Mouse (Mus musculus): ENCODE data around the gene Ctnnd1. TPM values are rescaled to one million over a fixed set of nuclear protein-coding genes. Genes with fewer than 3 reads are reported as not detected.

Ctnnd1 gene
- polyA plus RNA-seq, 1 experiment, result 13.2 TPM

GRCm38 (mm10) chr2:84627036-84627435, 23.5 kb downstream of the Ctnnd1 start:
- no peak for TF ChIP-seq GATA1 (IDR thresholded peaks at IDR 0.05; ENCODE audit: low read length)

DNA sequence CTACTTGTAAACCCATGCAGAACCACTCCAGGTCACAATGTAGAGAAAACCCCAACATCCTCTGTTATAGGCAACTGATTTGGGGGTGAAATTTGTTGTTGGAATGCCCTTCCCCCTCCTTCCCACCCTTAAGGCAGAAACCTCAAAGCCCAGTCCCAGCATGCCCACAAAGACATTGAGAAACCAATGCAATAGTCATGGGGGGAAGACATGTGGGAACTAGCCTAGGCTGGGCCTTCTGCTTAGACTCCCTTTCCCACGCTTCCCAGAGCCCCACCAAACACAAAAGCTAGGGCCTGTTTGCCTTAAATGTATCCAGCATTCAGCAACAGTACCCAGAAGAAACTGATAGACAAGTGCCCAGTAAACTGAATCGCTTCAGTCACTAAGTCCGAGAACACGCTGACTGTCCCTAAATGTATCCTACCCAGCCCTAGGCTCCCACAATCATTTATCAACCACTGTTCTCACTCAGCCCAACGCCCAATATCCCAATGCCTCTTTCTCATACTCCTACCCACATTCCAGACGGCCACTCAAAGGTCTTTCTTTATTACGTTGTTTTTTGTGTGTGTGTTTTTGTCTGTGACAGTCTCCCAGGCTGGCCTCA, 24.1 kb downstream of the Ctnnd1 start:
- TF ChIP-seq GATA1 (IDR thresholded peaks at IDR 0.05; ENCODE audit: low read length), result no peak

DNA sequence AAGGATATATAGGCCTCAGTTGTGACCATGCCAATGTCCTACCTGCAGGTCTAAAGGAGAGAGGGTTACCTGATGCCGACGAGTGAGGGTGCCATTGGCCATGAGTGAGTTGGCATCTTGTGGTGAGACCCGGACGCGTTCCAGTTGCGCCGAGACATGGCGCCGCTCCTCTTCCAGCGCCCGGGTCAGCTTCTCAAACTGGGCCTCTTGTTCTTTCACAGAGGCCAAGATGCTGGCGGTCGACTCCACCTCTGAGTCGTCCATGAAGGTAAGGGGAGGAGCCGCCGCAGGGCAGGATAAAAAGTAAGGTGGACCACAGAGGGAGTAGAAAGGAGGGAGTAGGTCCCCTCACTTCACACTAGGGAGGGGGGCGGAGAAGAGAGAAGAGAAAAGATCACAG, 26.4 kb downstream of the Ctnnd1 start:
- no peak for TF ChIP-seq GATA1 (IDR thresholded peaks at IDR 0.05; ENCODE audit: low read length)

GRCm38 (mm10) chr2:84623428-84624119, 27.0 kb downstream of the Ctnnd1 start:
- TF ChIP-seq GATA1 (IDR thresholded peaks at IDR 0.05; ENCODE audit: low read length), result no peak

GRCm38 (mm10) chr2:84622668-84623067, 27.9 kb downstream of the Ctnnd1 start:
- no peak for TF ChIP-seq GATA1 (IDR thresholded peaks at IDR 0.05; ENCODE audit: low read length)

DNA sequence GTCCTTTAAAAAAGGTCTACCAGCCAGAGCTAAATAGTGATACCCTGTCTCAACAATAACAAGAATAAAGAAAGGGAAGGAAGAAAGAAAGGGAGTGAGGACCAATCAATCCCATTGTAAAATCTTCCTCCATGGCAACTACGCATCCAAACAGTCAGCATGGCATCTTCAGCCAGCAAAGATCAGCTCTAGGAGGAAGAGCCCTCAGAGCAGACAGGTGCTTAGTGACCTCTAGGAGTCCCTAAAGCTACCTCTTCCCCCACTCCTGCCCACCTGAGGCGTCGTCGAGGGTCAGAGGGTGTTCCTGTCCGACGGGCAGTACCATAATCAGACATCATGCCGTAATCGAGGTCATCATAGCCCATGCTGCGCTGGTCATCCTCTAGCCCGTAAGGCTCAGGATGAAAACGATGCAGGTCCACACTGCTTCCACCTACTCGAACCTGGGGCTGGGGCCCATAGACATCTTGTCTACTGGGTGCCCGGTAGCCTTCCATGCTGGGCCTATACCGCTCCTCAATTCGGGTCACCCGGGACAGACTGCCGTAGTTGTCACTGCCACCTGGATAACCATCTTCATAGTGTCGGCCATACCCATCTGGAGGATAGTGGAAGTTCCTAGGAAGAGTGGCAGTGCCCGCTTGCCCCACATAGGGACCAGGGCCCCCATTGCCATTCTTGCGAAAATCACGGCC, 30.8 kb downstream of the Ctnnd1 start:
- no peak for TF ChIP-seq GATA1 (IDR thresholded peaks at IDR 0.05; ENCODE audit: low read length)

- no peak for TF ChIP-seq GATA1 (IDR thresholded peaks at IDR 0.05; ENCODE audit: low read length)
These were observed 31.7 kb downstream of the Ctnnd1 start for GRCm38 (mm10) chr2:84618914-84619313.

GRCm38 (mm10) chr2:84617637-84618515, 32.7 kb downstream of the Ctnnd1 start:
- no peak for TF ChIP-seq GATA1 (IDR thresholded peaks at IDR 0.05; ENCODE audit: low read length)

GRCm38 (mm10) chr2:84612764-84613163, 37.8 kb downstream of the Ctnnd1 start:
- TF ChIP-seq GATA1 (IDR thresholded peaks at IDR 0.05; ENCODE audit: low read length), result no peak

GRCm38 (mm10) chr2:84607842-84608241, 42.7 kb downstream of the Ctnnd1 start:
- TF ChIP-seq GATA1 (IDR thresholded peaks at IDR 0.05; ENCODE audit: low read length), result no peak

GRCm38 (mm10) chr2:84600977-84601376, 49.6 kb downstream of the Ctnnd1 start:
- no peak for TF ChIP-seq GATA1 (IDR thresholded peaks at IDR 0.05; ENCODE audit: low read length)

DNA sequence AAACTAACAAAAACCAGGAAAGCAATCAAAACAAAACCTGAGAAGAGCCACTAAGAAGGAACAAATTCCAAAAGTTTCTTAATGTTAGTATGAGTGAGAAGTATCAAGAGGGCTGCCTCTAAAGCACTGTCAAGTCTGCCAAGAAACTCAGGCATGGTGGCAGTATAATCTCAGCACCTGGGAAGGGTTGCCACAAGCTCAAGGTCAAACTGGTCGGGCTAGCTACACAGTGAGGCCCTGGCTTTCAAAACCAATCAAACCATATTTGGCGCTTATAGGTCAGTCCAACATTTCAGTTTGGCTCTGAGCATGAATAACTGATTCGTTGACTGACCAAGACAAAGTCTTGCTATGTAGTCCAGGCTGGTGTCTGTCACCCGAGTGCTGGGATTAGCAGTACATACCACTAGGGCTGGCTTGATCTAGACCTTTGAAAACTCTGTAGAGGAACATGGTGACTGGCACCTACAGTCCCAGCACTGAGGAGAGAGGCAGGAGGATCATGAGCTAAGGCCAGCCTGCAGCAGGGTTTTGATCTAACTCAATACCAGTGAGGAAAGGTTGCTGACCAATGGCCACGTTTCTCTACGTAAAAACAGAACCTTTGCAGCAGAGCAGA, 51.2 kb downstream of the Ctnnd1 start:
- no peak for TF ChIP-seq GATA1 (IDR thresholded peaks at IDR 0.05; ENCODE audit: low read length)

- TF ChIP-seq GATA1 (IDR thresholded peaks at IDR 0.05; ENCODE audit: low read length), result no peak
These were observed 53.4 kb downstream of the Ctnnd1 start for GRCm38 (mm10) chr2:84597123-84597522.

DNA sequence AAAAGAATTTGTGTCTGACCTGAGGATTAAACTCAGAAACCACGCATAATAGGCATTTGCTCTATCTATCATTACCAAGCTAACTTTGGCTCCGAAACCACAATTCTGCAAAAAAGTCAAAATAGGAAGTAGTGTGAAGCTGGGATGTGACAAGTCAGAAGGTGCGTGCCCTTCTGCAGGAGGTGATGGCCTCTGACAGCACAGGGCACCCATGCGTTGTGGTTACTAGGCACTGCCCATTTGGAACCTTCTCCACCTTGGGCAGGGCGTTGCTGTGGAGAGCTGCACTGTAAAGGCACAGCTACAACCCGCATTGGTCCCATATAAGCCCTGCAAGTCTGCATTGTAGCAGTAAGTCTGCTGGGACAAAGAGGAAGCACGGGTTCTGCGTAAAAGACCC, 57.8 kb downstream of the Ctnnd1 start:
- TF ChIP-seq GATA1 (IDR thresholded peaks at IDR 0.05; ENCODE audit: low read length), result no peak

DNA sequence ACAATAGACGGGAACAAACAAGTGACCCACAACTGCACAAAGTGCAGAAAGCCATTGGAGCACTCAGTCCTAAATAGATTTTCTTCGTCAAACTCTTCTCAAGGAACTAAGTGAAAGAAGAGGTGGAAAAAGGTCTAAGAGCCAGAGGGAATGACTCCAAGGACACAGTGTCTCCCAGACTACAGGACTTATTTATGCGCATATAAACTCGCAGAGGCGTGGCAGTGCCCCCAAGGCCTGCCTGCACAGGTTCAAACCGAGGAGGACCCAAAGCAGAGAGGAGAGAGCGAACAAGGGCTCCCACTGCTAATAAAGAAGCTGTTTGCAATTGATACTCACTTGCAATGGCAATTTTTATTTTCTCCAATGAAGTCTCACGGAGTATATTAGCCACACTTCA, 64.9 kb downstream of the Ctnnd1 start:
- no peak for TF ChIP-seq GATA1 (IDR thresholded peaks at IDR 0.05; ENCODE audit: low read length)
